Comparison of ENCODE assay signal across 8 mouse cellular contexts in genomic region chr2:156862772-156863486, GRCm38 (mm10). TPM values are rescaled to one million over a fixed set of nuclear protein-coding genes. Genes with fewer than 3 reads are reported as not detected.
DNase-seq lines count a peak whose midpoint lies in the region; ATAC-seq and TF ChIP-seq lines count a peak whose summit lies in the region.

TSS of gene Rab5if (plus strand) at chr2:156863128.

- ATAC-seq in activated CD4-positive, CD25-positive, alpha-beta regulatory T cell, adult 4 months = peak; percentile 79
- peak; percentile 90 for ATAC-seq in megakaryocyte progenitor cell, adult 5-6 weeks (replicated peaks; ENCODE audit: poor library complexity)

- DNase-seq in gastrocnemius, postnatal 10 days = peak; percentile 97
- DNase-seq in induced T-regulatory cell, adult 2 months (ENCODE audit: low read depth) = peak; percentile 98
- peak; percentile 94 to 97 for DNase-seq in left cerebral cortex, adult 9 months (ENCODE audit: low spot score in 2 of 2)
- DNase-seq in right cerebral cortex, postnatal 14 days = peak; percentile 99
- peak; percentile 95 to 97 for DNase-seq in urinary bladder, postnatal 36 days (ENCODE audit: low spot score in 2 of 2)

- H3K4me1 ChIP-seq in cortical plate, adult 2 months (ENCODE audit: control insufficient read depth, insufficient read depth, low read length) = peaks cover 7% of the 10 kb centered on the region; the same call in 1 of the 2 replicates

- no peak for TF ChIP-seq CTCF in cortical plate, adult 2 months (IDR thresholded peaks at IDR 0.05; ENCODE audit: extremely low read depth, insufficient read depth, low read length)

- peak within 1 kb of the TSS; percentile 43 for H3K27ac ChIP-seq in cortical plate, adult 2 months (ENCODE audit: insufficient read depth, low read length)

- peak within 1 kb of the TSS; percentile 82 for H3K4me3 ChIP-seq in cortical plate, adult 2 months (ENCODE audit: insufficient read depth, low read length)

- TF ChIP-seq POLR2A in cortical plate, adult 2 months (IDR thresholded peaks at IDR 0.05; ENCODE audit: extremely low read depth, insufficient read depth, low read length) = peak; percentile 65; the same call in 1 of the 2 replicates

RNA-seq across cellular contexts. Expression of gene Rab5if, which starts in this region (rescaled TPM):
- 1 to 10 TPM; 4.1 to 7.6 TPM for polyA plus RNA-seq in activated CD4-positive, CD25-positive, alpha-beta regulatory T cell, adult 4 months (2017; shearing (Covaris generic))
- 100 and 110 TPM in 2 replicates for polyA plus RNA-seq in cortical plate, adult 2 months (2012; rRNA removed)
- 10 to 100 TPM; 75.3 to 79.5 TPM for total RNA-seq in gastrocnemius, postnatal 10 days (2021)
- 377 and 404 TPM in 2 replicates for total RNA-seq in megakaryocyte progenitor cell, adult 5-6 weeks (2015)
- 204 and 210 TPM in 2 replicates for total RNA-seq in megakaryocyte progenitor cell, adult 5-6 weeks (2017)

Comparison
In these comparisons a context has a peak if more than half of its experiments do, and no peak if none do; other contexts are left out.
1. Peak in every context shown above with its lines: DNase-seq, ATAC-seq, H3K4me3 ChIP-seq and H3K27ac ChIP-seq.
2. RNA of gene Rab5if (polyA plus RNA-seq): 100 to 110 TPM in cortical plate, adult 2 months; 4.1 to 7.6 TPM in activated CD4-positive, CD25-positive, alpha-beta regulatory T cell, adult 4 months; every median in the first group is over 10 times any median in the second.